Mouse (Mus musculus) testis, adult 2 months (tissue): ENCODE results near the gene Retsat.

Experiments
- CTCF ChIP-seq: fragments of 200-500 bp; IDR thresholded peaks from 2 replicates; pipeline ENCODE4 v1.5.1; 2012; ENCODE audit warnings: low read depth, mild to moderate bottlenecking, inconsistent platforms, low read length, moderate library complexity; ENCODE audit not compliant: control insufficient read depth, insufficient read depth, insufficient replicate concordance
- POLR2A ChIP-seq: fragments of 200-500 bp; IDR thresholded peaks from 2 replicates; pipeline ENCODE4 v1.6.1; 2012; ENCODE audit warnings: low read depth, mild to moderate bottlenecking, inconsistent platforms, low read length, moderate library complexity; ENCODE audit not compliant: control insufficient read depth

GRCm38 (mm10) chr6:72631700-72632099, 33.4 kb downstream of the Retsat start:
- TF ChIP-seq CTCF (no peak), POLR2A (no peak)
